Mouse (Mus musculus) olfactory bulb, adult 2 months (tissue): ENCODE data around the gene Cyb561d1. TPM values are rescaled to one million over a fixed set of nuclear protein-coding genes. Genes with fewer than 3 reads are reported as not detected.

ENCODE experiments used
- H3K27ac ChIP-seq: fragments of 200-500 bp; 2 replicates; pipeline ENCODE4 v1.5.1; 2012; ENCODE audit warnings: low read depth, low read length; ENCODE audit not compliant: insufficient read depth
- H3K4me1 ChIP-seq: fragments of 200-500 bp; 2 replicates; pipeline ENCODE4 v1.6.1; 2012; ENCODE audit warnings: low read length; ENCODE audit not compliant: control insufficient read depth, insufficient read depth
- H3K4me3 ChIP-seq: fragments of 200-500 bp; 2 replicates; pipeline ENCODE4 v1.5.1; 2012; ENCODE audit warnings: mild to moderate bottlenecking, low read depth, low read length, moderate library complexity; ENCODE audit not compliant: insufficient read depth
- CTCF ChIP-seq: fragments of 200-500 bp; IDR thresholded peaks from 2 replicates; pipeline ENCODE4 v1.5.1; 2012; ENCODE audit warnings: low read depth, mild to moderate bottlenecking, low read length, moderate library complexity; ENCODE audit not compliant: insufficient read depth
- POLR2A ChIP-seq: fragments of 200-500 bp; IDR thresholded peaks from 2 replicates; pipeline ENCODE4 v1.6.1; 2012; ENCODE audit warnings: mild to moderate bottlenecking, low read depth, low read length, moderate library complexity; ENCODE audit not compliant: insufficient read depth
- WGBS: fragments of 180-500 bp; shearing (Covaris S2); methylation state at CpG from one replicate; pipeline ENCODE4 v1.1.7; 2018; 5-methylcytosine and 5-hydroxymethylcytosine counted together
- polyA plus RNA-seq: library from polyadenylated mRNA; stranded (reverse); fragments of >200 nt; gene quantifications from 2 replicates; pipeline ENCODE4 v1.2.4, GENCODE M21; 2012; ENCODE audit warnings: low replicate concordance; ENCODE audit not compliant: missing spikeins, insufficient read depth, insufficient read length

Gene Cyb561d1
- polyA plus RNA-seq, 1 experiment: not detected

GRCm38 (mm10) chr3:108193686-108194085, 7.3 kb downstream of the Cyb561d1 start:
- peaks cover 49% of the 10 kb centered on the region for H3K4me1 ChIP-seq
- no peak overlapping the region for H3K4me3 ChIP-seq
- no peak for TF ChIP-seq POLR2A
- TF ChIP-seq CTCF: no peak
- 42% methylated on average over 4 of the region's 4 CpGs for WGBS
- H3K27ac ChIP-seq: peak overlapping the region; percentile 88

- Histone ChIP-seq H3K4me3 (peak overlapping the region; percentile 87), H3K4me1 (peaks cover 45% of the 10 kb centered on the region), H3K27ac (peak overlapping the region; percentile 48)
- no peak for TF ChIP-seq CTCF
- TF ChIP-seq POLR2A: no peak
- 22% methylated on average over 5 of the region's 5 CpGs for WGBS
Measured at GRCm38 (mm10) chr3:108189897-108190296, 11.1 kb downstream of the Cyb561d1 start.

GRCm38 (mm10) chr3:108188716-108189490, 12.1 kb downstream of the Cyb561d1 start:
- Histone ChIP-seq H3K4me1 (peaks cover 41% of the 10 kb centered on the region), H3K27ac (peak overlapping the region; percentile 48), H3K4me3 (peak overlapping the region; percentile 87)
- TF ChIP-seq POLR2A (no peak), CTCF (no peak)
- 57% methylated on average over 9 of the region's 9 CpGs for WGBS

- Histone ChIP-seq H3K27ac (peak overlapping the region; percentile 63), H3K4me1 (peaks cover 32% of the 10 kb centered on the region)
- no peak for TF ChIP-seq POLR2A
- TF ChIP-seq CTCF: no peak
Measured at GRCm38 (mm10) chr3:108187111-108187795, 13.8 kb downstream of the Cyb561d1 start.

GRCm38 (mm10) chr3:108186098-108187047, 14.6 kb downstream of the Cyb561d1 start, which contains the start of gene Amigo1:
TSS of gene Amigo1 (plus strand) at chr3:108186335.
- Histone ChIP-seq H3K27ac (peak within 1 kb of the TSS; percentile 76), H3K4me1 (peaks cover 32% of the 10 kb centered on the region), H3K4me3 (peak within 1 kb of the TSS; percentile 87)
- WGBS: 3% methylated on average over 68 of the region's 100 CpGs
- TF ChIP-seq CTCF (no peak), POLR2A (peak; percentile 33; the same call in 1 of the 2 replicates)

More at GRCm38 (mm10) chr3:108187111-108187795, 13.8 kb downstream of the Cyb561d1 start:
- WGBS: 32% methylated on average over 20 of the region's 20 CpGs
- peak overlapping the region; percentile 87 for H3K4me3 ChIP-seq

GRCm38 (mm10) chr3:108185460-108186097, 15.4 kb downstream of the Cyb561d1 start:
- TF ChIP-seq CTCF (no peak), POLR2A (no peak)
- WGBS: 3% methylated on average over 16 of the region's 16 CpGs
- Histone ChIP-seq H3K27ac (peak overlapping the region; percentile 76), H3K4me1 (peaks cover 32% of the 10 kb centered on the region), H3K4me3 (peak overlapping the region; percentile 87)

- 85% methylated on average over 3 of the region's 3 CpGs for WGBS
- TF ChIP-seq POLR2A (no peak), CTCF (no peak)
Measured at GRCm38 (mm10) chr3:108184742-108185141, 16.3 kb downstream of the Cyb561d1 start.

GRCm38 (mm10) chr3:108180514-108180913, 20.5 kb downstream of the Cyb561d1 start:
- WGBS: 63% methylated on average over 2 of the region's 2 CpGs
- no peak for TF ChIP-seq POLR2A
- no peak for TF ChIP-seq CTCF
- no peak overlapping the region for H3K4me3 ChIP-seq
- H3K4me1 ChIP-seq: peaks cover 9% of the 10 kb centered on the region
- H3K27ac ChIP-seq: no peak overlapping the region

More at GRCm38 (mm10) chr3:108184742-108185141, 16.3 kb downstream of the Cyb561d1 start:
- Histone ChIP-seq H3K4me1 (peaks cover 25% of the 10 kb centered on the region), H3K4me3 (no peak overlapping the region), H3K27ac (no peak overlapping the region)
